18 mouse cellular contexts compared by ENCODE assay signal in the genomic region with DNA sequence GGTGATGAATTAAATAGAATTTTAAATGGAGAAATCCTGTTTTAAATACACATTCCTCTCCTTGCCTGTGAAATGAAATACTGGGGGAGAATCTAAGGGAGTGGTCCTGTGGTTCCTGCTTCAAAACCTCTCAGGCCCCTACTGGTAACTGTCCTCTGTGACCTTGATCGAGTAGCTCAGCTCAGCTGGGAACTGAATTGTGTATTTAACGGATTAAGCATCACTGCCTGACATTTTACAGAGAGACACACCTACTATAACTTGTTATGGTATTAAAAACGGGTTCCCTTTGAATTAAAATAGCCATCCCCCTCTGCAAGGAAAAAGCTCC.
DNase-seq lines count a peak whose midpoint lies in the region; ATAC-seq and TF ChIP-seq lines count a peak whose summit lies in the region.
"Had no signal": no experiment of that assay in that cellular context is flagged by ENCODE, and none has a peak within 500 bp of the region (broad histone marks: within the 10 kb centered on the region; RNA-seq: fewer than 3 reads in every experiment).

No protein-coding gene starts in this region.

- ATAC-seq in embryonic facial prominence, embryonic 11.5 days (replicated peaks; ENCODE audit: insufficient number of reproducible peaks, low FRiP score, low TSS enrichment, low read depth) = 0 out of 2 replicates have a peak, but pooled peaks have one; percentile 37
- ATAC-seq in embryonic facial prominence, embryonic 12.5 days (ENCODE audit: insufficient number of reproducible peaks, insufficient read depth, low FRiP score, low TSS enrichment) = peak; percentile 28; the same call in 1 of the 2 replicates
- ATAC-seq in hindbrain, embryonic 13.5 days (ENCODE audit: low FRiP score) = peak; percentile 63
- peak; percentile 67 for ATAC-seq in midbrain, postnatal 0 days (ENCODE audit: low FRiP score)
- ATAC-seq: Patski had no signal

- no peak overlapping the region for H3K9ac ChIP-seq in embryonic facial prominence, embryonic 11.5 days (replicated peaks; ENCODE audit: low read length)
- H3K9ac ChIP-seq in embryonic facial prominence, embryonic 12.5 days = no peak overlapping the region
- no peak overlapping the region for H3K9ac ChIP-seq in hindbrain, embryonic 13.5 days
- H3K9ac ChIP-seq in midbrain, postnatal 0 days (replicated peaks; ENCODE audit: low read length, poor library complexity, severe bottlenecking) = no peak overlapping the region
- H3K9ac ChIP-seq: embryonic facial prominence, embryonic 13.5 days; limb, embryonic 12.5 days; liver, embryonic 15.5 days; stomach, embryonic 15.5 days had no signal

- H3K27me3 ChIP-seq in embryonic facial prominence, embryonic 11.5 days (ENCODE audit: control insufficient read depth, insufficient read depth, low read length) = no peaks in the 10 kb centered on the region
- H3K27me3 ChIP-seq in embryonic facial prominence, embryonic 10.5 days (replicated peaks; ENCODE audit: low read depth, poor library complexity, severe bottlenecking) = no peaks in the 10 kb centered on the region
- no peaks in the 10 kb centered on the region for H3K27me3 ChIP-seq in embryonic facial prominence, embryonic 12.5 days
- H3K27me3 ChIP-seq in hindbrain, embryonic 13.5 days = no peaks in the 10 kb centered on the region
- H3K27me3 ChIP-seq in midbrain, postnatal 0 days (ENCODE audit: insufficient read depth, low read length) = no peaks in the 10 kb centered on the region
- H3K27me3 ChIP-seq: CH12.LX; embryonic facial prominence, embryonic 13.5 days; liver, embryonic 15.5 days; stomach, embryonic 15.5 days had no signal

- no peaks in the 10 kb centered on the region for H3K4me1 ChIP-seq in embryonic facial prominence, embryonic 11.5 days (ENCODE audit: control insufficient read depth, insufficient read depth, low read length)
- no peaks in the 10 kb centered on the region for H3K4me1 ChIP-seq in embryonic facial prominence, embryonic 10.5 days
- no peaks in the 10 kb centered on the region for H3K4me1 ChIP-seq in embryonic facial prominence, embryonic 12.5 days
- peaks cover 10% of the 10 kb centered on the region for H3K4me1 ChIP-seq in hindbrain, embryonic 13.5 days (replicated peaks)
- peaks cover 2% of the 10 kb centered on the region; the same call in 1 of the 2 replicates for H3K4me1 ChIP-seq in midbrain, postnatal 0 days (ENCODE audit: insufficient read depth, low read length)
- no peaks in the 10 kb centered on the region for H3K4me1 ChIP-seq in lung, adult 2 months (ENCODE audit: control insufficient read depth, insufficient read depth, low read length)
- H3K4me1 ChIP-seq: embryonic facial prominence, embryonic 13.5 days; limb, embryonic 12.5 days; liver, embryonic 15.5 days; stomach, embryonic 15.5 days had no signal

- no peaks in the 10 kb centered on the region for H3K36me3 ChIP-seq in embryonic facial prominence, embryonic 11.5 days (replicated peaks; ENCODE audit: control insufficient read depth, insufficient read depth, low read depth, low read length)
- H3K36me3 ChIP-seq in embryonic facial prominence, embryonic 10.5 days (replicated peaks) = no peaks in the 10 kb centered on the region
- no peaks in the 10 kb centered on the region for H3K36me3 ChIP-seq in embryonic facial prominence, embryonic 12.5 days
- H3K36me3 ChIP-seq in hindbrain, embryonic 13.5 days = no peaks in the 10 kb centered on the region
- no peaks in the 10 kb centered on the region for H3K36me3 ChIP-seq in midbrain, postnatal 0 days (ENCODE audit: insufficient read depth, low read length)
- H3K36me3 ChIP-seq: embryonic facial prominence, embryonic 13.5 days; limb, embryonic 12.5 days; liver, embryonic 15.5 days; stomach, embryonic 15.5 days had no signal

- no peak overlapping the region for H3K4me2 ChIP-seq in embryonic facial prominence, embryonic 11.5 days (ENCODE audit: low read depth, low read length)
- no peak overlapping the region for H3K4me2 ChIP-seq in embryonic facial prominence, embryonic 12.5 days (replicated peaks)
- no peak overlapping the region for H3K4me2 ChIP-seq in hindbrain, embryonic 13.5 days
- H3K4me2 ChIP-seq in midbrain, postnatal 0 days (ENCODE audit: low read depth, low read length, poor library complexity, severe bottlenecking) = no peak overlapping the region
- H3K4me2 ChIP-seq: embryonic facial prominence, embryonic 13.5 days; limb, embryonic 12.5 days; liver, embryonic 15.5 days; stomach, embryonic 15.5 days had no signal

- H3K4me3 ChIP-seq in embryonic facial prominence, embryonic 11.5 days (ENCODE audit: low read depth, low read length) = no peak overlapping the region
- no peak overlapping the region for H3K4me3 ChIP-seq in embryonic facial prominence, embryonic 10.5 days
- no peak overlapping the region for H3K4me3 ChIP-seq in embryonic facial prominence, embryonic 12.5 days
- no peak overlapping the region for H3K4me3 ChIP-seq in hindbrain, embryonic 13.5 days
- no peak overlapping the region for H3K4me3 ChIP-seq in midbrain, postnatal 0 days (ENCODE audit: low read depth, low read length)
- no peak overlapping the region for H3K4me3 ChIP-seq in lung, adult 2 months (replicated peaks; ENCODE audit: extremely low read depth, low read depth, low read length)
- H3K4me3 ChIP-seq: embryonic facial prominence, embryonic 13.5 days; limb, embryonic 12.5 days; liver, embryonic 15.5 days; myocyte; stomach, embryonic 15.5 days had no signal

- no peak for TF ChIP-seq POLR2A in lung, adult 2 months (IDR thresholded peaks at IDR 0.05; ENCODE audit: borderline replicate concordance, extremely low read depth, low read depth, low read length)

- WGBS in embryonic facial prominence, embryonic 11.5 days = 19% methylated on average over 3 of the region's 3 CpGs
- 35% methylated on average over 3 of the region's 3 CpGs for WGBS in embryonic facial prominence, embryonic 10.5 days
- WGBS in embryonic facial prominence, embryonic 12.5 days = 25% methylated on average over 3 of the region's 3 CpGs
- WGBS in hindbrain, embryonic 13.5 days = 10% methylated on average over 3 of the region's 3 CpGs
- WGBS in midbrain, postnatal 0 days = 11% methylated on average over 3 of the region's 3 CpGs
- WGBS in lung, adult 2 months = 31% methylated on average over 3 of the region's 3 CpGs

- no peak for TF ChIP-seq CTCF in midbrain, postnatal 0 days (IDR thresholded peaks at IDR 0.05)
- no peak for TF ChIP-seq CTCF in lung, adult 2 months (IDR thresholded peaks at IDR 0.05; ENCODE audit: insufficient read depth, low read length)

- no peaks in the 10 kb centered on the region for H3K9me3 ChIP-seq in embryonic facial prominence, embryonic 11.5 days (replicated peaks; ENCODE audit: control insufficient read depth, low read length)
- H3K9me3 ChIP-seq in embryonic facial prominence, embryonic 10.5 days = no peaks in the 10 kb centered on the region
- no peaks in the 10 kb centered on the region for H3K9me3 ChIP-seq in embryonic facial prominence, embryonic 12.5 days
- H3K9me3 ChIP-seq in hindbrain, embryonic 13.5 days = no peaks in the 10 kb centered on the region
- no peaks in the 10 kb centered on the region for H3K9me3 ChIP-seq in midbrain, postnatal 0 days (ENCODE audit: low read length)
- H3K9me3 ChIP-seq: embryonic facial prominence, embryonic 13.5 days; limb, embryonic 12.5 days; liver, embryonic 15.5 days; stomach, embryonic 15.5 days had no signal

- H3K27ac ChIP-seq in embryonic facial prominence, embryonic 11.5 days (replicated peaks; ENCODE audit: low read depth, low read length) = no peak overlapping the region
- H3K27ac ChIP-seq in embryonic facial prominence, embryonic 10.5 days (replicated peaks) = no peak overlapping the region
- no peak overlapping the region for H3K27ac ChIP-seq in embryonic facial prominence, embryonic 12.5 days
- H3K27ac ChIP-seq in hindbrain, embryonic 13.5 days = peak overlapping the region; percentile 77
- H3K27ac ChIP-seq in midbrain, postnatal 0 days (ENCODE audit: low read depth, low read length) = peak overlapping the region; percentile 59
- H3K27ac ChIP-seq: embryonic facial prominence, embryonic 13.5 days; kidney, postnatal 0 days; limb, embryonic 12.5 days; liver, embryonic 15.5 days; stomach, embryonic 15.5 days had no signal

- DNase-seq in embryonic facial prominence, embryonic 11.5 days (ENCODE audit: low spot score) = no peak
- DNase-seq in embryonic facial prominence, embryonic 10.5 days (ENCODE audit: low spot score) = no peak
- DNase-seq in midbrain, postnatal 0 days (ENCODE audit: low spot score) = no peak
- DNase-seq in spleen, postnatal 10 days (ENCODE audit: low spot score in 2 of 2) = no peak
- DNase-seq in lung, adult 2 months = no peak
- DNase-seq in adrenal gland, postnatal 36 days = no peak
- DNase-seq: adrenal gland, adult 2 months; gastrocnemius, postnatal 36 days had no signal

Comparison
In these comparisons a context has a peak if more than half of its experiments do, and no peak if none do; other contexts are left out.
1. H3K27ac ChIP-seq: peak in hindbrain, embryonic 13.5 days (single experiment) and midbrain, postnatal 0 days (single experiment); none in embryonic facial prominence, embryonic 11.5 days (single experiment), embryonic facial prominence, embryonic 10.5 days (single experiment) and embryonic facial prominence, embryonic 12.5 days (single experiment).
2. Peak in every context shown above with its lines, with median percentiles within 50 percentile points of each other: ATAC-seq.